Mouse (Mus musculus) cerebellum, adult 11 months (tissue): ENCODE measurements around the gene Morn1.
A peak's percentile ranks its signal among the peaks of the same experiment; 100 is the strongest.

ENCODE experiments used
- DNase-seq: peaks from one replicate; pipeline ENCODE4 v3.0.0; 2022

Morn1 gene

GRCm38 (mm10) chr4:155120583-155120982 lies 34.2 kb downstream of the Morn1 start:
- no peak for DNase-seq

- DNase-seq = no peak
Measured at GRCm38 (mm10) chr4:155121222-155121621, 34.8 kb downstream of the Morn1 start.

GRCm38 (mm10) chr4:155121915-155122443 lies 35.6 kb downstream of the Morn1 start:
- DNase-seq = no peak

- no peak for DNase-seq
Measured at GRCm38 (mm10) chr4:155122444-155123040, 36.2 kb downstream of the Morn1 start.

GRCm38 (mm10) chr4:155123868-155124534 lies 37.6 kb downstream of the Morn1 start:
- DNase-seq = no peak

GRCm38 (mm10) chr4:155125310-155125709 lies 38.9 kb downstream of the Morn1 start:
- no peak for DNase-seq

- no peak for DNase-seq
Measured at GRCm38 (mm10) chr4:155126194-155126593, 39.8 kb downstream of the Morn1 start.

GRCm38 (mm10) chr4:155126602-155127372 lies 40.4 kb downstream of the Morn1 start:
- DNase-seq = no peak

- DNase-seq = no peak
Measured at GRCm38 (mm10) chr4:155128411-155128810, 42.0 kb downstream of the Morn1 start.

GRCm38 (mm10) chr4:155129132-155129917 lies 42.9 kb downstream of the Morn1 start:
- no peak for DNase-seq

- DNase-seq = peak; percentile 76
Measured at GRCm38 (mm10) chr4:155129996-155130395, 43.6 kb downstream of the Morn1 start.

GRCm38 (mm10) chr4:155130616-155131015 lies 44.2 kb downstream of the Morn1 start:
- DNase-seq = no peak

- no peak for DNase-seq
Measured at GRCm38 (mm10) chr4:155133188-155133587, 46.8 kb downstream of the Morn1 start.

- no peak for DNase-seq
Measured at GRCm38 (mm10) chr4:155133658-155134417, 47.5 kb downstream of the Morn1 start.

- DNase-seq = no peak
Measured at GRCm38 (mm10) chr4:155134686-155135172, 48.4 kb downstream of the Morn1 start.

GRCm38 (mm10) chr4:155135909-155136585 lies 49.7 kb downstream of the Morn1 start:
- no peak for DNase-seq

GRCm38 (mm10) chr4:155137891-155138290 lies 51.5 kb downstream of the Morn1 start:
- no peak for DNase-seq

- no peak for DNase-seq
Measured at GRCm38 (mm10) chr4:155138451-155138850, 52.1 kb downstream of the Morn1 start.

GRCm38 (mm10) chr4:155139281-155140045 lies 53.1 kb downstream of the Morn1 start:
- no peak for DNase-seq

GRCm38 (mm10) chr4:155140150-155140549 lies 53.8 kb downstream of the Morn1 start:
- no peak for DNase-seq
